Comparison of ENCODE assay signal across 18 mouse cellular contexts in genomic region chr15:100052726-100053125, GRCm38 (mm10). TPM values are rescaled to one million over a fixed set of nuclear protein-coding genes. Genes with fewer than 3 reads are reported as not detected.
DNase-seq lines count a peak whose midpoint lies in the region; ATAC-seq and TF ChIP-seq lines count a peak whose summit lies in the region.
"Had no signal": no experiment of that assay in that cellular context is flagged by ENCODE, and none has a peak within 500 bp of the region (broad histone marks: within the 10 kb centered on the region; RNA-seq: fewer than 3 reads in every experiment).

No protein-coding gene starts in this region.

- no peak for ATAC-seq in forebrain, embryonic 13.5 days
- no peak for ATAC-seq in forebrain, postnatal 0 days
- ATAC-seq in hindbrain, embryonic 11.5 days (ENCODE audit: low FRiP score) = no peak
- ATAC-seq in neural tube, embryonic 15.5 days (ENCODE audit: low FRiP score) = no peak

- no peak overlapping the region for H3K4me3 ChIP-seq in forebrain, embryonic 13.5 days
- H3K4me3 ChIP-seq in forebrain, postnatal 0 days (ENCODE audit: low read depth, low read length) = no peak overlapping the region
- H3K4me3 ChIP-seq in left cerebral cortex, adult 2 months = no peak overlapping the region
- no peak overlapping the region for H3K4me3 ChIP-seq in hindbrain, embryonic 11.5 days (ENCODE audit: low read depth, low read length)
- no peak overlapping the region for H3K4me3 ChIP-seq in neural tube, embryonic 15.5 days (replicated peaks)
- H3K4me3 ChIP-seq: embryonic facial prominence, embryonic 13.5 days; megakaryocyte, embryonic 14.5 days had no signal

- H3K9me3 ChIP-seq in forebrain, embryonic 13.5 days (replicated peaks) = no peaks in the 10 kb centered on the region
- no peaks in the 10 kb centered on the region for H3K9me3 ChIP-seq in forebrain, postnatal 0 days (ENCODE audit: low read length)
- H3K9me3 ChIP-seq in hindbrain, embryonic 11.5 days (ENCODE audit: control insufficient read depth, low read length) = no peaks in the 10 kb centered on the region
- H3K9me3 ChIP-seq in neural tube, embryonic 15.5 days (replicated peaks) = no peaks in the 10 kb centered on the region
- H3K9me3 ChIP-seq: embryonic facial prominence, embryonic 13.5 days; G1E; megakaryocyte, embryonic 14.5 days had no signal

- DNase-seq in forebrain, postnatal 0 days = no peak
- DNase-seq in left cerebral cortex, adult 2 months (ENCODE audit: extremely low spot score in 1 of 2, low spot score in 2 of 2) = no peak
- no peak for DNase-seq in left cerebral cortex, adult 9 months (ENCODE audit: low spot score in 2 of 2)
- DNase-seq in hindbrain, embryonic 11.5 days (ENCODE audit: low spot score) = peak; percentile 25
- DNase-seq in gastrocnemius, adult 8-10 months (ENCODE audit: low spot score in 2 of 2) = no peak
- no peak for DNase-seq in T-cell, adult 2 months (ENCODE audit: low spot score)
- DNase-seq: B cell, adult 2 months; cerebellum, postnatal 14 days; heart, adult 18-20 months; lung, embryonic 14.5 days; right cerebral cortex, postnatal 25 days; thymus, adult 18-20 months had no signal

- H3K9ac ChIP-seq in forebrain, embryonic 13.5 days = no peak overlapping the region
- H3K9ac ChIP-seq in forebrain, postnatal 0 days = no peak overlapping the region; the same call in 1 of the 2 replicates
- 0 out of 2 replicates have a peak overlapping the region, but pooled peaks have one; percentile 24 for H3K9ac ChIP-seq in hindbrain, embryonic 11.5 days (ENCODE audit: low read depth, low read length)
- no peak overlapping the region for H3K9ac ChIP-seq in neural tube, embryonic 15.5 days (replicated peaks)
- H3K9ac ChIP-seq: embryonic facial prominence, embryonic 13.5 days; lung, embryonic 14.5 days had no signal

- peaks cover 14% of the 10 kb centered on the region for H3K4me1 ChIP-seq in forebrain, embryonic 13.5 days
- 0 out of 2 replicates have a peak, but pooled peaks cover 6% of the 10 kb centered on the region for H3K4me1 ChIP-seq in forebrain, postnatal 0 days (ENCODE audit: insufficient read depth)
- H3K4me1 ChIP-seq in hindbrain, embryonic 11.5 days (replicated peaks; ENCODE audit: control insufficient read depth, insufficient read depth, low read length) = 0 out of 2 replicates have a peak, but pooled peaks cover 6% of the 10 kb centered on the region
- H3K4me1 ChIP-seq in neural tube, embryonic 15.5 days = peaks cover 19% of the 10 kb centered on the region
- H3K4me1 ChIP-seq: embryonic facial prominence, embryonic 13.5 days had no signal

- H3K36me3 ChIP-seq in forebrain, embryonic 13.5 days (ENCODE audit: poor library complexity, severe bottlenecking) = peaks cover 20% of the 10 kb centered on the region
- no peaks in the 10 kb centered on the region for H3K36me3 ChIP-seq in forebrain, postnatal 0 days (ENCODE audit: insufficient read depth)
- H3K36me3 ChIP-seq in hindbrain, embryonic 11.5 days (ENCODE audit: control insufficient read depth, insufficient read depth, low read length) = 0 out of 2 replicates have a peak, but pooled peaks cover 3% of the 10 kb centered on the region
- peaks cover 6% of the 10 kb centered on the region; the same call in 1 of the 2 replicates for H3K36me3 ChIP-seq in neural tube, embryonic 15.5 days

- peak overlapping the region; percentile 20; the same call in 1 of the 2 replicates for H3K27ac ChIP-seq in forebrain, embryonic 13.5 days
- no peak overlapping the region for H3K27ac ChIP-seq in forebrain, postnatal 0 days (ENCODE audit: low read depth, low read length)
- H3K27ac ChIP-seq in left cerebral cortex, adult 2 months = peak overlapping the region; percentile 28; the same call in 1 of the 2 replicates
- H3K27ac ChIP-seq in hindbrain, embryonic 11.5 days (ENCODE audit: low read depth, low read length) = no peak overlapping the region
- peak overlapping the region; percentile 51; the same call in 1 of the 2 replicates for H3K27ac ChIP-seq in neural tube, embryonic 15.5 days (replicated peaks)
- H3K27ac ChIP-seq: embryonic facial prominence, embryonic 13.5 days; kidney, postnatal 0 days had no signal

- no peaks in the 10 kb centered on the region for H3K27me3 ChIP-seq in forebrain, embryonic 13.5 days
- H3K27me3 ChIP-seq in forebrain, postnatal 0 days (ENCODE audit: insufficient read depth, low read length) = no peaks in the 10 kb centered on the region
- no peaks in the 10 kb centered on the region for H3K27me3 ChIP-seq in hindbrain, embryonic 11.5 days (ENCODE audit: control insufficient read depth, insufficient read depth, low read length)
- no peaks in the 10 kb centered on the region for H3K27me3 ChIP-seq in neural tube, embryonic 15.5 days (replicated peaks)
- H3K27me3 ChIP-seq: embryonic facial prominence, embryonic 13.5 days; megakaryocyte, embryonic 14.5 days had no signal

- intact Hi-C loops in left cerebral cortex, adult 2 months (cut with DNase I) = no loop called here

- H3K4me2 ChIP-seq in forebrain, embryonic 13.5 days = no peak overlapping the region
- H3K4me2 ChIP-seq in forebrain, postnatal 0 days (ENCODE audit: low read depth) = no peak overlapping the region
- H3K4me2 ChIP-seq in hindbrain, embryonic 11.5 days (replicated peaks; ENCODE audit: low read depth, low read length) = no peak overlapping the region
- peak overlapping the region; percentile 23 for H3K4me2 ChIP-seq in neural tube, embryonic 15.5 days
- H3K4me2 ChIP-seq: embryonic facial prominence, embryonic 13.5 days; lung, embryonic 14.5 days had no signal

- 31% methylated on average over 3 of the region's 3 CpGs for WGBS in forebrain, embryonic 13.5 days
- 43% methylated on average over 3 of the region's 3 CpGs for WGBS in forebrain, postnatal 0 days
- 30% methylated on average over 3 of the region's 3 CpGs for WGBS in hindbrain, embryonic 11.5 days
- 12% methylated on average over 3 of the region's 3 CpGs for WGBS in neural tube, embryonic 15.5 days

- TF ChIP-seq CTCF in forebrain, postnatal 0 days (IDR thresholded peaks at IDR 0.05; ENCODE audit: low read depth) = no peak
- TF ChIP-seq CTCF in left cerebral cortex, adult 2 months (IDR thresholded peaks at IDR 0.05) = no peak

RNA-seq across cellular contexts. Expression of gene Dip2b, which starts 14.3 kb away (rescaled TPM):
- 18.8 and 20.3 TPM in 2 replicates for polyA plus RNA-seq in forebrain, embryonic 13.5 days (2015; fragmentation: Nextera tagmentation; extraction: Ambion mirVana)
- total RNA-seq in forebrain, postnatal 0 days (2014; rRNA removed) = 29.3 and 40.6 TPM in 2 replicates
- polyA plus RNA-seq in forebrain, postnatal 0 days (2015; fragmentation: Nextera tagmentation; extraction: Ambion mirVana) = 4.7 and 8.3 TPM in 2 replicates
- 10 to 100 TPM; 62.6 to 71.3 TPM for total RNA-seq in left cerebral cortex, adult 2 months (2021)
- 24.1 and 29.6 TPM in 2 replicates for polyA plus RNA-seq in hindbrain, embryonic 11.5 days (2014; fragmentation: Nextera tagmentation; extraction: Ambion mirVana)
- 13.8 and 14.0 TPM in 2 replicates for polyA plus RNA-seq in neural tube, embryonic 15.5 days (2015; fragmentation: Nextera tagmentation; extraction: Ambion mirVana)
- 1 to 10 TPM; 5.7 to 6.2 (median 5.7) TPM for total RNA-seq in gastrocnemius, adult 8-10 months (2022)

Comparison
In these comparisons a context has a peak if more than half of its experiments do, and no peak if none do; other contexts are left out.
1. H3K27ac ChIP-seq: peak in forebrain, embryonic 13.5 days (single experiment), left cerebral cortex, adult 2 months (single experiment) and neural tube, embryonic 15.5 days (single experiment); none in forebrain, postnatal 0 days (single experiment) and hindbrain, embryonic 11.5 days (single experiment).